Mouse (Mus musculus) lung, postnatal 0 days (tissue): Measurements from ENCODE around the gene Mkrn2. TPM values are rescaled to one million over a fixed set of nuclear protein-coding genes. Genes with fewer than 3 reads are reported as not detected.
A peak's percentile ranks its signal among the peaks of the same experiment; 100 is the strongest.

ENCODE experiments used
- ATAC-seq: fragments of 200-750 bp; cut with Nextera tagmentation; 2 replicates; pipeline ENCODE4 v1.8.0; 2017; ENCODE audit warnings: moderate library complexity
- DNase-seq: peaks from one replicate; pipeline ENCODE4 v3.0.0-alpha.2; 2016; ENCODE audit warnings: low spot score
- H3K27ac ChIP-seq: fragments of 300-500 bp; sonication (generic); 2 replicates; pipeline ENCODE4 v1.5.1; 2014; ENCODE audit warnings: antibody characterized with exemption, mild to moderate bottlenecking, low read length, mixed read lengths
- H3K27me3 ChIP-seq: fragments of 300-500 bp; sonication (generic); replicated peaks from 2 replicates; pipeline ENCODE4 v1.6.1; 2014; ENCODE audit warnings: low read length, mixed read lengths; ENCODE audit not compliant: insufficient read depth
- H3K36me3 ChIP-seq: fragments of 300-500 bp; sonication (generic); 2 replicates; pipeline ENCODE4 v1.6.1; 2014; ENCODE audit warnings: low read length, mixed read lengths; ENCODE audit not compliant: insufficient read depth
- H3K4me1 ChIP-seq: fragments of 300-500 bp; sonication (generic); 2 replicates; pipeline ENCODE4 v1.6.1; 2014; ENCODE audit warnings: antibody characterized with exemption, low read depth, low read length, mixed read lengths; ENCODE audit not compliant: insufficient read depth
- H3K4me2 ChIP-seq: fragments of 300-500 bp; sonication (generic); replicated peaks from 2 replicates; pipeline ENCODE4 v1.6.1; 2014; ENCODE audit warnings: low read depth, mild to moderate bottlenecking, low read length, moderate library complexity, mixed read lengths
- H3K4me3 ChIP-seq: fragments of 300-500 bp; sonication (generic); 2 replicates; pipeline ENCODE4 v1.5.1; 2014; ENCODE audit warnings: low read depth, low read length
- H3K9ac ChIP-seq: fragments of 300-500 bp; sonication (generic); replicated peaks from 2 replicates; pipeline ENCODE4 v1.6.1; 2014; ENCODE audit warnings: low read depth, mild to moderate bottlenecking
- H3K9me3 ChIP-seq: fragments of 300-500 bp; sonication (generic); 2 replicates; pipeline ENCODE4 v1.6.1; 2016; ENCODE audit warnings: low read length, mixed read lengths
- CTCF ChIP-seq: IDR thresholded peaks from 2 replicates; pipeline ENCODE4 v1.5.1; 2016; ENCODE audit warnings: antibody characterized with exemption, mild to moderate bottlenecking
- EP300 ChIP-seq: IDR thresholded peaks from 2 replicates; pipeline ENCODE4 v1.6.1; 2016; ENCODE audit warnings: antibody characterized with exemption, mild to moderate bottlenecking, control low read depth
- WGBS: fragments of 180-500 bp; shearing (Covaris S2); extraction: QIAGEN DNeasy Blood & Tissue Kit; methylation state at CpG from one replicate; pipeline ENCODE4 v1.1.7; 2014; 5-methylcytosine and 5-hydroxymethylcytosine counted together
- polyA plus RNA-seq: library from polyadenylated mRNA; unstranded; fragments of >200 nt; fragmentation: Nextera tagmentation; extraction: Ambion mirVana; gene quantifications from 2 replicates; pipeline ENCODE4 v1.2.1, GENCODE M21; 2015

The Mkrn2 gene
- polyA plus RNA-seq, 1 experiment from 2014 or later: 18.8 TPM

DNA sequence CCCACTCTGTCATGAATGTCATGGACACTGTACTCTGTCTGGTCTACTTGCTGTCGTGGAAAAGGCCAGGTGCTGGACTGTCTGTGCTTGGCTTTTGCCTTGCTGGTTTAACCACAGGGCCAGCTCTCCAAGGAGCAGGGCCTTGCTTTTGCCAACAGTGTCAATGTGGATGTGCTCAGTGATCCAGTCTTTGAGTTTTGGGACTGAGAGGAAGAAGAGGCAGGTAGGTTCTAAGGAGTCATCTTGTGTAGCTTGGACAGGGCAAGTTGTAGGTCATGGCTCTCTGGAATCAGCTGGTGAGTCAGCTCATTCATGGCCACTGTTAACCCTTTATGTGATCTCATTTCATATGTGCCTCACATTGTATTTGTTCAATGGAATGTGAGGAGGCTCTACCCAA, 4.8 kb downstream of the Mkrn2 start:
- DNase-seq: no peak
- no peaks in the 10 kb centered on the region for H3K9me3 ChIP-seq
- no peak overlapping the region for H3K9ac ChIP-seq
- H3K4me2 ChIP-seq: no peak overlapping the region
- peaks cover 9% of the 10 kb centered on the region; the same call in 1 of the 2 replicates for H3K36me3 ChIP-seq
- ATAC-seq: no peak
- H3K4me1 ChIP-seq: peaks cover 7% of the 10 kb centered on the region; the same call in 1 of the 2 replicates
- H3K27ac ChIP-seq: no peak overlapping the region
- WGBS: 65% methylated on average over 1 of the region's 1 CpGs
- no peaks in the 10 kb centered on the region for H3K27me3 ChIP-seq
- no peak for TF ChIP-seq EP300
- no peak for TF ChIP-seq CTCF
- no peak overlapping the region for H3K4me3 ChIP-seq

GRCm38 (mm10) chr6:115607429-115607828, 5.7 kb downstream of the Mkrn2 start:
- no peaks in the 10 kb centered on the region for H3K27me3 ChIP-seq
- peaks cover 6% of the 10 kb centered on the region; the same call in 1 of the 2 replicates for H3K4me1 ChIP-seq
- DNase-seq: peak; percentile 69
- WGBS: 50% methylated on average over 4 of the region's 4 CpGs
- peaks cover 9% of the 10 kb centered on the region; the same call in 1 of the 2 replicates for H3K36me3 ChIP-seq
- TF ChIP-seq EP300 (0 out of 2 replicates have a peak, but pooled peaks have one; percentile 21), CTCF (no peak)
- no peak overlapping the region for H3K9ac ChIP-seq
- no peak overlapping the region for H3K4me2 ChIP-seq
- H3K27ac ChIP-seq: peak overlapping the region; percentile 28; the same call in 1 of the 2 replicates
- no peak overlapping the region for H3K4me3 ChIP-seq
- H3K9me3 ChIP-seq: no peaks in the 10 kb centered on the region
- peak; percentile 85 for ATAC-seq

- ATAC-seq (no peak), DNase-seq (no peak)
- WGBS: 69% methylated on average over 3 of the region's 3 CpGs
- H3K4me2 ChIP-seq: no peak overlapping the region
- TF ChIP-seq EP300 (no peak), CTCF (peak; percentile 71)
- no peaks in the 10 kb centered on the region for H3K9me3 ChIP-seq
- H3K4me1 ChIP-seq: no peaks in the 10 kb centered on the region
- H3K9ac ChIP-seq: no peak overlapping the region
- no peak overlapping the region for H3K27ac ChIP-seq
- H3K27me3 ChIP-seq: no peaks in the 10 kb centered on the region
- peaks cover 18% of the 10 kb centered on the region for H3K36me3 ChIP-seq
- no peak overlapping the region for H3K4me3 ChIP-seq
These were observed 7.4 kb downstream of the Mkrn2 start for GRCm38 (mm10) chr6:115609121-115609520.

GRCm38 (mm10) chr6:115610301-115610700, 8.6 kb downstream of the Mkrn2 start:
- TF ChIP-seq CTCF: no peak
- TF ChIP-seq EP300: no peak
- Histone ChIP-seq H3K9me3 (no peaks in the 10 kb centered on the region), H3K36me3 (peaks cover 26% of the 10 kb centered on the region), H3K4me2 (no peak overlapping the region), H3K27me3 (no peaks in the 10 kb centered on the region), H3K4me3 (no peak overlapping the region), H3K4me1 (no peaks in the 10 kb centered on the region), H3K9ac (no peak overlapping the region), H3K27ac (no peak overlapping the region)
- ATAC-seq (no peak), DNase-seq (no peak)
- 96% methylated on average over 5 of the region's 5 CpGs for WGBS

DNA sequence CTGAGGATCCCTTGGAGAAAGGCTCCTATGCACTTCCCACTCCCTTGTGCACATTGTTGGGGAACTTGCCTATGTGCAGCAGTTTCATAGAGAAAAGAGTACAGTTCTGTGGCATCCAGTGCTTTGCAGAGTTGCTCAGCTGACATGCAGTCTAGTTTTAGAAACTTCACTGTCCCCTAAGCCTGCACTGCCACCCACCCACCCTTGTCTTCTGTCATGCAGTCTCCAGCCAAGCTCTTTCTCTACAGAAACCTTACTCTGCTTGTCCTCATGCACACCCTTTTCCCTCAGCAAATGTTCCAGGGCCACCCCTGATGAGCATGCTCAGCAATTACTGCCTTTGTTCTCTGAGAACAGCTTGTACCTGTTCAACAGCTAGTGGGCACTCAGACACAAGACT, 12.1 kb downstream of the Mkrn2 start:
- Histone ChIP-seq H3K9me3 (no peaks in the 10 kb centered on the region), H3K9ac (no peak overlapping the region), H3K4me3 (no peak overlapping the region), H3K4me1 (no peaks in the 10 kb centered on the region), H3K27ac (no peak overlapping the region), H3K36me3 (peaks cover 44% of the 10 kb centered on the region), H3K4me2 (no peak overlapping the region), H3K27me3 (no peaks in the 10 kb centered on the region)
- DNase-seq: no peak
- no peak for TF ChIP-seq CTCF
- TF ChIP-seq EP300: no peak
- no peak for ATAC-seq

DNA sequence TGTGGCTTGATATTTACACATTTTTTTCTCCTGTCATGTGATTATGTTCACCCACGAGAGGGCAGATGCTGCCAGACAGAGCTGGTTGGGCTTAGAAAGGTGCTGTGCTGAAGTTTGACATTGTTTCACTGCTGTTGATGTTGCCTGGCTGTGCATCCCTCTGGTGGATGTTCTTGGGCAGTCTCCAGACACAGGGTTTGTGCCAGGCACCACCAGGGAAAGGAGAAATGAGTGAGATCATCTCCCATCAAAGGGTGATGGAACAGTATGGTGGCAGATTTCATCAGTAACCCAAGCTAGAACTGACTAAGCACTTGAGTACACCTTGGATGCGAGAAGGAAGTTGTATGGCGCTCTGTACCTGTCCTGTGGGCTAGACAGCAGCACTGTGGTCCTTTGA, 14.3 kb downstream of the Mkrn2 start:
- Histone ChIP-seq H3K27ac (no peak overlapping the region), H3K4me3 (no peak overlapping the region), H3K9ac (no peak overlapping the region), H3K4me2 (no peak overlapping the region), H3K27me3 (no peaks in the 10 kb centered on the region), H3K4me1 (no peaks in the 10 kb centered on the region), H3K36me3 (peaks cover 55% of the 10 kb centered on the region), H3K9me3 (no peaks in the 10 kb centered on the region)
- TF ChIP-seq EP300: no peak
- peak; percentile 19 for TF ChIP-seq CTCF
- DNase-seq (no peak), ATAC-seq (no peak)
- 72% methylated on average over 3 of the region's 3 CpGs for WGBS

DNA sequence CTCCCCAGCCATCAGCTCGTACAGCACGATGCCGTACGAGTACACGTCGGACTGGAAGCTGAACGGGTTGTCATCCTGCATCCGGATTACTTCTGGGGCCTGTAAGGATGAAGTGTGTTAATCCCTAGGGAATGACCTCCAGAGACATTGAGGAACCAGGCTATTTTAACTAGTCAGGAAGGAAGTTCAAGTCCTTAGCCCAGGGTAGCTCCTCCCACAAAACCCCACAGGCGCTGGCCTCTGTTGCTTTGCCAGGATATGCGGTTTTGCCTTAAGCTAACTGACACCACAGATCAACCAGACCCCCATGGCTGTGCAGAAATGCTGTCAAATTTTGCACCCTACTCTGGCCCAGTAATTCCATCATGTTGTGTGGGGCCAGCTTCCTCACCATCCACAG, 18.1 kb downstream of the Mkrn2 start:
- peaks cover 59% of the 10 kb centered on the region for H3K36me3 ChIP-seq
- H3K9me3 ChIP-seq: no peaks in the 10 kb centered on the region
- H3K27me3 ChIP-seq: no peaks in the 10 kb centered on the region
- no peak for TF ChIP-seq EP300
- TF ChIP-seq CTCF: no peak
- ATAC-seq (no peak), DNase-seq (no peak)
- WGBS: 69% methylated on average over 10 of the region's 10 CpGs
- no peak overlapping the region for H3K9ac ChIP-seq
- no peaks in the 10 kb centered on the region for H3K4me1 ChIP-seq
- H3K4me3 ChIP-seq: no peak overlapping the region
- H3K4me2 ChIP-seq: no peak overlapping the region
- H3K27ac ChIP-seq: no peak overlapping the region
